Mouse (Mus musculus) embryo, embryonic 11.5 days (tissue): ENCODE data around the gene Akr1b7.
"Not testable (repeated sequence)": the region's sequence is repeated elsewhere in the genome, so short reads cannot be mapped to it uniquely, and the experiment has no call there.

ENCODE experiments used
- DNase-seq: peaks from one replicate; pipeline ENCODE4 v3.0.0-alpha.2; 2012; ENCODE audit warnings: low read depth, low spot score

Gene Akr1b7

GRCm38 (mm10) chr6:34412023-34412422, at the start of gene Akr1b7:
Gene Akr1b7 (plus strand): TSS chr6:34412334.
- no peak for DNase-seq

DNA sequence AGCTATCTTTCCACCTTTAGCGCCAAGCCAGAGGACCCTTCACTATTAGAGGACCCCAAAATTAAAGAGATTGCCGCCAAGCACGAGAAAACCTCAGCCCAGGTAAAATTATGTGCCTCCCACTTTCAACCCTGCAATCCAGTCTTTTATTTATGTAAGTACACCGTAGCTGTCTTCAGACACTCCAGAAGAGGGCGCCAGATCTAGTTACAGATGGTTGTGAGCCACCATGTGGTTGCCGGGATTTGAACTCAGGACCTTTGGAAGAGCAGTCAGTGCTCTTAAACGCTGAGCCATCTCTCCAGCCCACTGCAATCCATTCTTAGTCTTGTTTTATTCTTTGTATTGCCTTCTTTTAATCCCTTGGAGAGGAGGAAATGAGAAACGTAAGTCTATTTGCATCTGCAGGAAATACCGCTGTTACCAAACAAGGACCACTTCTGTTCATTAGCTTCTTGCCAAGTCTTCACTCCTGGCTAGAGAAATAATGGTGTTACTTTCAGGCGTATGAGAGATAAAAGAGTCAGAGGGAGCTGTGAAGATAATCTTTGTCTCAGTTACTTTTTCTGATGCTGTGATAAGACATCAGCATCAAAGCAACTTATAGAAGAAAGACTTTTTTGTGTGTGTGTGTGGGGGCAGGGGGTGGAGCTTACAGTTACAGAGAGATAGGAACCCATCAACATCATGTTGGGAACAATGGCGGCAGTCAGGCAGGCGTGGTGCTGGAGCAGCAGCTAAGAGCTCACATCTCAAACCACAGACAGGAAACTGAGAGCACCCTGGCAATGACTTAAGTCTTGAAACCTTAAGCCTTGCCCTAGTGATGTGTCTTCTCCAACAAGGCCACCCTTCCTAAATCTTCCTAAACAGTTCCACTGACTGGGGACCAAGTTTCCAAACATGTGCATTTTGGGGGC, 47.7 kb upstream of the Akr1b7 start:
- DNase-seq: no peak

- no peak for DNase-seq
Measured at GRCm38 (mm10) chr6:34367998-34368397, 44.1 kb upstream of the Akr1b7 start.

DNA sequence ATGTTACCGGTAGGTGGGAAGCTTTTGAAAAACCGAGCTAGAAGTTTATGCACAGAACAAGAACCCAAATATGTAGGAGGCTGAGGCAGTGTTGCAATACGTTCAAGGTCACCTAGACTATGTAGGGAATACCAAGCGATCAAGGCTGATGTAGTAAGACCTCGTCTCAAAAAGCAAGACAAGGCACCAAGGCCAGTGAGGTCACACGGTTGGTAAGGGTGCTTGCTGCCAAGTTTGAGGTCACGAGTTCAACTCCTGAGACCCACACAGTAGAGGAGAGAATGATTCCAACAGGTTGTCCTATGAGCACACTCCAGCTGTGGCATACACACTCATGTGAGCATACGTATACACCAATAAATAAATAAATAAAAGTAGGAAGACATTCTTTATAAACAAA, 42.1 kb upstream of the Akr1b7 start:
- no peak for DNase-seq

- DNase-seq: peak; percentile 69
Measured at GRCm38 (mm10) chr6:34371700-34372351, 40.3 kb upstream of the Akr1b7 start.

DNA sequence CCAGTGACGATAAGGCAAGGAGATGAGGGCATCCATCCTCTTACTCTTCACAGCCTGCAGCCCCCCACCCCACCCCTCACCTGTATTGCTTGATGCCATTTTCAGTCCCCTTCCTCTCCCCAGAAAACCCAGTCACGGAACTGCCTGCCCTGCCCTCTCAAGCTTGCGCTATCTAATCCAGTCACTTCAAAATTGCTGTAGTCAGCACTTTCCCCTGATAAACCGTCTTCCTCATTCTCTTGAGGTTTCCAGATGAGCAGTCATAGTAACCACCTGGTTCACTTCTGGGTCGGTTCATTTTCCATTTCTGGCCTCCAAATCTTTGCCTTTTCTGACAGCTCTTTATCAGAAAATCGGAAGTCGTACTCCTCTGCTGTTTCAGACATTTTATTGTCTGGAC, 38.3 kb upstream of the Akr1b7 start:
- no peak for DNase-seq

GRCm38 (mm10) chr6:34375888-34376287, 36.2 kb upstream of the Akr1b7 start:
- DNase-seq: not testable (repeated sequence)

DNA sequence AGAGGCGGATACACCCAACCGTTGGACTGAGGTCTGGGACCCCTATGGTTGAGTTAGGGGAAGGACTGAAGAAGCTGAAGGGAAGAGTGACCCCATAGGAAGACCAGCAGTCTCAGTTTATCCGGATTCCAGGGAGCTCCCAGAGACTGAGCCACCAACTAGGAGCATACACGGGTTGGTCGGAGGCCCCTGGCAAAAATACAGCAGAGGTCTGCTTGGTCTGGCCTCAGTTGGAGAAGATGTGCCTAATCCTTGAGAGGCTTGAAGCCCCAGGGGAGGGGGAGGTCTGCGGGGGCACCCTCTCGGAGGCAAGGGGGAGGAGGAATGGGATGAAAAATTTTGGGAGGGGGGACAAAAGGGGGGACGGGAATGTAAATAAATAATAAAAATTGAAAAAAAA, 28.7 kb upstream of the Akr1b7 start:
- no peak for DNase-seq

DNA sequence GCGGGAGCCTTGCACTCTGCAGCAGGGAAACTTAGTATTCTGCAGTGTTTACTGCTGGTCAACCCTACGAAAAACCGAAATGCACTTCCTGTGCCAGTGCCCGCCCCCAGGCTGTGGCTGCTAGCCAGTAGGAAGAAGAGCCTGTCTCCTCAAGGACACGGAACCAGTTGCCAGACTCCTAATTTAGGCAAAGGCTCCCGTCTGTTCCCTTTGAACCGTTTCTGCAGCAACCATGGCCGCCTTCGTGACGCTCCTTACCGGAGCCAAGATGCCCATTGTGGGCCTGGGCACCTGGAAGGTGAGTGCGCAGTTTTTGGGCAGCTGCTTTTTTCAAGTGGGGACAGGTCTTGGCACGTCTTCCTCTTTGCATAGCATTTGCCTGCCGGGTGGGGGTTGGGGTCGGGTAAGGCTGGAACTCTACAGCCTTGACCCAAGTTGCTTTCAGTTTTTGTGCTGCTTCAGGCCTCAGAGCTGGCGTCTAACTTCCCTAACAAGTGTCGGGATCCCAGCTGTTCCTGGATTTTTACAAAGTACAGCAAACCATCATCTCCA, 27.9 kb upstream of the Akr1b7 start, which contains the start of gene Akr1b10:
Gene Akr1b10, plus strand, starts transcription at position 109 of the 552 bp plus-strand sequence.
- peak; percentile 23 for DNase-seq

GRCm38 (mm10) chr6:34384701-34385370, 27.3 kb upstream of the Akr1b7 start:
- DNase-seq: no peak

DNA sequence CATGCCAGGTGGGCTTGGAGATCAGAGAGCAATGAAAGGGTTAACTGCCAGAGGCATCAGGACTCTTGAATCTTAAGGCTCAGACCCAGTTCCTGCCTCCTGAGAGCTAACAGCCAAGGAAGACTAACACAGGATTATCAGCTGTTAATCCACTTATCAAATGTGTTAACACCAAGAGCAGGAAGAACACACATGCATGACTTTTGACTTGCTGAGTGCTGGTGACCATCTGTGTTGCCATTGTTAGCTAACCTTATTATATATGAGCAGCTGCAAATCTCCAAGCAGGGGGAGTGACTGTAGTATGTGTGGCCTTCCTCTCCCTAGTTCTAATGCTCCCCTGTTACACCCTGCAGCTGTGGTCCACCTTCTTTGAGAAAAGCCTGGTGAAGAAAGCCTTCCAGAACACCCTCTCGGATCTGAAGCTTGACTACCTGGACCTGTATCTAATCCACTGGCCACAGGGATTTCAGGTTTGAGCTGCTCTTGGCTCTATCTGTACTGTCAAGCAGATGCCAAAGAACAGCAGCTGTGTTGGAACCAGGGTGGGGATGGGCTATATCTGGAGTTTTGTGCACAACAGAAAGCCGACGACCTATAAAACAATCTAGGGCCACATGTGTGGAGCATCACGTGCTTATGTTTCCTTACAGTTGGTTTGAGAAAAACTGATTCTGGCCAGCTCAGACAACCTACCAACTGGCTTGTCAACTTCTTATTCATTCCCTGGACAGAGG, 23.5 kb upstream of the Akr1b7 start:
- no peak for DNase-seq

DNA sequence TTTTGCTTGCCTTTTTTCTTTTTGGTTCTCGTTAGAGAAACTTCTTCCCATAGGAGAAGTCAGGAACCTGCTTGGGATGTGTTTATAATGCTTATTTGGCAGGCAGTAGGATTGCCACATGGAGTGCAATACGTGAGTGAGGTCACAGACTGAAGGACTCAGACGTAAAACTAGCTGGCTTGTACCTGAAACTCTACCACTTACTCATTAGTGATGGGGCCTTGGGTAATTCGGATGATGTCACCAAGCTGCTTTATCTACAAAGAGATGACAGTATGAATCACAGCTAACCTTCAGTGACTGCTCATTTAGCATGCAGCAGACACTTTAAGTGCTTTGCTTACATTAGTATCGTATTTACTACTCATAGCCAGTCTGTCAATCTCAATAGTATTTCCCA, 16.2 kb upstream of the Akr1b7 start:
- no peak for DNase-seq

DNA sequence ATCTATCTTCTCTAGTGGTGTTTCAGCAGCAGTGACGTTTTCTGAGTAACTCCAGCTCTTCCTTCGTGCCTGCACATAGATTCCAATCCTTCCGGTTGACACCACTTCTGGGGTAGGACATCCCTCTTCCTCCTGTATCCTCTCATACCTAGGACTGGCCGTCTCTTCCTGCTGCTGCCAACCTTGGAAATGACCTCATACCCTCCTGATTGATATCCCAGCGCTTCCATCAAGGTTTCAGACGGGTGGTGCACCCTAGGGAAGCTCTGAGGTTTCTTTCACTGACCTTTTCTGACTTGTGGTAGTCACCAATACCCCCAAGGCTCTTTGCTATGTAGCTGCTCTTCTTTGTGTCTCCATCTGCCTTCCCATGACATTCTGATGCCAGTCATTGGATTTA, 13.7 kb upstream of the Akr1b7 start:
- DNase-seq: no peak

DNA sequence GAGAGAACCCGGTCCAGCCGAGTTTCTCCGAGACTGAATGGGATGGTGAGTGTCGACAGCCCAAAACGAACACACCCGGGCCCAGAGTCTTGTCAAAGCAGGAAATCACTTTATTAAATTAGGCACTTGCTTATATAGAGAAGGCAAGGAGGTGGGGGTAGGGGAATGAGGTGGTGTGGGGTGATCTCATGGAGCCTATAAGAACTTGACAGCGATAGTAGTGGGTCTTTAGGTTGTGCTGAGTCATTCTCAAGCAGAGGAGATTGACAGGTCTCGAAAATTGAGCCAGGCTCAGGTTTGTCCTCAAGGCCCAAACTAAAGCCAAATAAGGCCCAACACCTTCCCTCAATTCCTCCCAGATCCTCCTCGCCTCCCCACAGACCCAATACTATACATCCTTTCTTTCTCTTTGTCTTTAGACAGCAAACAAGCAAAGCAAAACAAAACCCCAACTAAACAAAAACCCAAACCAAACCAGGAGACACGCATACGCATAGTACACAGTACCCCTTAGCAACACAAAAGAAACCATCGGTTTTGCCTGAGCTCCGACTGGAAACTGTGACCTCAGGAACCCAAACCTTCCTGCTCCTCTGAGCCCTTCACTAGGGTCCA, 12.4 kb upstream of the Akr1b7 start:
- no peak for DNase-seq

DNA sequence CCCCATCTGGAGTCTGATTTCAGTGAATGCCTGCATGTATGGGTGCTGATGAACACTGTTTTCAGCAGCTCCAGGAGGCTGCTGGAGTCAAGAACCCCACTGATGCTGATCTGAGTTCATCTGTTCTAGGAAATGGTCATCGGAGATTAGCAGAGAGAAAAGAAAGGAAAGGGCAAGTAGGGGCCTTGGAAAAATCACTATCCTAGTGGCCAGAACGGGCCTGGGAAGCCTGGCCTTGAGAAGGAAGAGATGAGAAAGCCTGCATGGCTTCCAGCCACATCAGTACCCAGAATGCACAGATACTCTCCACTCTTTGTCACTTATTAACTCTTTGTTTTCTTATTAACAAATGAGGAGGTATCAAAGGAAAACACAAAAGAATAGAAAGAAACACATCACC, 11.4 kb upstream of the Akr1b7 start:
- DNase-seq: no peak

DNA sequence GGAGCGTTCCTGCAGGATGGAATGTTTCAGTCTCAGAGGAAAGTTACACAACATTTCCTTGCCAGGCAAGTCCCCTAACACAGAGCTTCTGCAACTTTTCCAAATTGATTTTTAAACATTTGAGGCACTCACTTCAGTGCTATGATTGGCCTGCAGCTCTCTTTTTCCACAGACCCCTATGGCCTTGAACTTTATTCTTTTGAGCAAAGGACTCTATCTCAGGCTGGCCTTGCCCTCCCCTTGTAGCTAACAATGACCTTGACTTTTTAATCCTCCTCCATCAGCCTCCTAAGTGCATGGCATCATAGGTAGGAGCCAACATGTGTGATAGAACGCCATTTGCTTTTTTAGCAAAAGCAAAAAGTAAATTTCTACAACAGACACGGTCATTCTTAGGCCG, 5.4 kb upstream of the Akr1b7 start:
- no peak for DNase-seq

- DNase-seq: no peak
Measured at GRCm38 (mm10) chr6:34407403-34407802, 4.7 kb upstream of the Akr1b7 start.

- no peak for DNase-seq
Measured at GRCm38 (mm10) chr6:34412688-34413087, 554 bp downstream of the Akr1b7 start.

GRCm38 (mm10) chr6:34413386-34413785, 1.3 kb downstream of the Akr1b7 start:
- not testable (repeated sequence) for DNase-seq

- DNase-seq: no peak
Measured at GRCm38 (mm10) chr6:34416521-34416920, 4.4 kb downstream of the Akr1b7 start.

DNA sequence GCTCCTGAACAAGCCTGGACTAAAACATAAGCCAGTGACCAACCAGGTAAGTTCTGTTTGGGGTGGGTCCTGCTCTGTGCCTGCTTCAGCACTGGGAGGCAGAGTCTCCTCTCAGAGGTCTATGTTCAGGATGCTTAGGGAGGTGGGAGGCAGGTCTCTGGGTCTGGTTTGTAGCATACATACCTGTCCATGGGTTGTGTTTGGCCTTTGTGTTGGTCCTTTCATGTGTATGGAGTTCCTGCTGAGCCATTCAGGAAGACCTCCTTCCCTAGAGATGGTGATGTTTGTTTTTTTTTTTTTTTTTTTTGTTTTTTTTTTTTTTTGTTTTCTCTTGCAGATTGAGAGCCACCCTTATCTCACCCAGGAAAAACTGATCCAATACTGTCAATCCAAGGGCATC, 6.9 kb downstream of the Akr1b7 start:
- no peak for DNase-seq
